Mouse (Mus musculus) myocyte (in vitro differentiated cells): ENCODE measurements around the gene Cyb5b. TPM values are rescaled to one million over a fixed set of nuclear protein-coding genes. Genes with fewer than 3 reads are reported as not detected.

Experiments
- H3K27me3 ChIP-seq: one replicate; pipeline ENCODE4 v1.6.1; 2011; ENCODE audit not compliant: control insufficient read depth, insufficient read depth, insufficient read length
- H3K36me3 ChIP-seq: one replicate; pipeline ENCODE4 v1.6.1; 2011; ENCODE audit not compliant: control insufficient read depth, insufficient read depth
- H3K4me2 ChIP-seq: one replicate; pipeline ENCODE4 v1.6.1; 2011; ENCODE audit warnings: low read depth, control low read depth
- H3K4me3 ChIP-seq: one replicate; pipeline ENCODE4 v1.5.1; 2011; ENCODE audit warnings: mild to moderate bottlenecking, control low read depth, moderate library complexity
- H3K79me2 ChIP-seq: one replicate; pipeline ENCODE4 v1.6.1; 2011; ENCODE audit not compliant: control insufficient read depth, insufficient read depth
- H3ac ChIP-seq: one replicate; pipeline ENCODE4 v1.6.1; 2011; ENCODE audit not compliant: control insufficient read depth, insufficient read length
- CEBPB ChIP-seq: IDR thresholded peaks from 2 replicates; pipeline ENCODE4 v1.6.1; 2011; ENCODE audit warnings: mild to moderate bottlenecking, moderate library complexity; ENCODE audit not compliant: poor library complexity, insufficient read depth, severe bottlenecking
- E2F4 ChIP-seq: IDR thresholded peaks from one replicate; pipeline ENCODE4 v1.6.1; 2011; ENCODE audit warnings: mild to moderate bottlenecking, control low read depth, moderate library complexity; ENCODE audit not compliant: insufficient read depth
- MAX ChIP-seq: IDR thresholded peaks from one replicate; pipeline ENCODE4 v1.6.1; 2011; ENCODE audit warnings: low read depth, mild to moderate bottlenecking, control low read depth
- MYOD1 ChIP-seq, 3 experiments: IDR thresholded peaks; one replicate each; pipeline ENCODE4 v1.6.1; 2011; ENCODE audit warnings: control low read depth in 2 of 3, low read depth in 2 of 3, mild to moderate bottlenecking in 2 of 3, moderate library complexity in 1 of 3; ENCODE audit not compliant: insufficient read length in 2 of 3, control insufficient read depth in 1 of 3
- MYOG ChIP-seq, 3 experiments: IDR thresholded peaks; one replicate each; pipeline ENCODE4 v1.6.1; 2011; ENCODE audit warnings: control low read depth in 2 of 3, low read depth in 2 of 3, mild to moderate bottlenecking in 2 of 3; ENCODE audit not compliant: insufficient read length in 2 of 3, control insufficient read depth in 1 of 3, insufficient read depth in 1 of 3
- POLR2A ChIP-seq: IDR thresholded peaks from one replicate; pipeline ENCODE4 v1.6.1; 2011; ENCODE audit warnings: low read depth, mild to moderate bottlenecking, control low read depth, moderate library complexity; ENCODE audit not compliant: insufficient read length
- POLR2AphosphoS2 ChIP-seq: IDR thresholded peaks from one replicate; pipeline ENCODE4 v1.6.1; 2011; ENCODE audit warnings: low read depth, control low read depth; ENCODE audit not compliant: insufficient read length
- REST ChIP-seq: IDR thresholded peaks from one replicate; pipeline ENCODE4 v1.6.1; 2011; ENCODE audit warnings: mild to moderate bottlenecking, control low read depth, moderate library complexity; ENCODE audit not compliant: insufficient read depth, insufficient read length
- SRF ChIP-seq: IDR thresholded peaks from one replicate; pipeline ENCODE4 v1.6.1; 2011; ENCODE audit warnings: low read depth; ENCODE audit not compliant: control insufficient read depth, insufficient read length
- TCF12 ChIP-seq: IDR thresholded peaks from one replicate; pipeline ENCODE4 v1.6.1; 2011; ENCODE audit warnings: mild to moderate bottlenecking, control low read depth; ENCODE audit not compliant: poor library complexity, insufficient read depth, severe bottlenecking
- TCF3 ChIP-seq: IDR thresholded peaks from one replicate; pipeline ENCODE4 v1.6.1; 2011; ENCODE audit warnings: low read depth, control low read depth; ENCODE audit not compliant: insufficient read length
- USF1 ChIP-seq: IDR thresholded peaks from one replicate; pipeline ENCODE4 v1.6.1; 2011; ENCODE audit warnings: low read depth, mild to moderate bottlenecking, control low read depth, moderate library complexity
- polyA plus RNA-seq: library from polyadenylated mRNA; unstranded; fragments of >200 nt; fragmentation: generic; extraction: Trizol; gene quantifications from one replicate; pipeline ENCODE4 v1.2.1, GENCODE M21; 2012; ENCODE audit warnings: missing spikeins

The Cyb5b gene
- polyA plus RNA-seq, 1 experiment, result 48.3 TPM

DNA sequence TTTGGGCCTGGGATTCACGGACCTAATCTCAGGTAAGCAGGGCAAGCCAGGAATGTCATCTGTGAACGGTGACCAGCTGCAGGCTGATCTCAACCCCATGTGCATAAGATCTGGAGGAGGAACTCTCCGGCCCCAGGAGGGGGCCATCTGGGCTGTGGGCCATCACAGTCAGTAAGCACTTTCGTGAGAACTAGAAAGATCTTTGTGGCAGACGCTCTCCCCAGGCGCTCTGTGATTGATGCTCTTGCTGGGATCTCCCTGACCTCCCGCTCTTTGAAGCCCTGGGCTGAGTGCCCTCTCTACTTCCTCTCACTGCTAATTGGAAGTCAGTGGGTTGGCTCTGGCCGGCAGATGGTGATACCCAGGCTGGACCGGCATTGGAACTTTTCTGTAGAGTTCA, 75.7 kb downstream of the Cyb5b start:
- H3K36me3 ChIP-seq, result no peaks in the 10 kb centered on the region
- H3K4me2 ChIP-seq, result no peak overlapping the region
- TF ChIP-seq SRF (no peak), TCF12 (no peak)
- no peaks in the 10 kb centered on the region for H3K27me3 ChIP-seq
- no peak overlapping the region for H3K4me3 ChIP-seq
- H3K79me2 ChIP-seq, result no peaks in the 10 kb centered on the region
- H3ac ChIP-seq, result no peak overlapping the region

DNA sequence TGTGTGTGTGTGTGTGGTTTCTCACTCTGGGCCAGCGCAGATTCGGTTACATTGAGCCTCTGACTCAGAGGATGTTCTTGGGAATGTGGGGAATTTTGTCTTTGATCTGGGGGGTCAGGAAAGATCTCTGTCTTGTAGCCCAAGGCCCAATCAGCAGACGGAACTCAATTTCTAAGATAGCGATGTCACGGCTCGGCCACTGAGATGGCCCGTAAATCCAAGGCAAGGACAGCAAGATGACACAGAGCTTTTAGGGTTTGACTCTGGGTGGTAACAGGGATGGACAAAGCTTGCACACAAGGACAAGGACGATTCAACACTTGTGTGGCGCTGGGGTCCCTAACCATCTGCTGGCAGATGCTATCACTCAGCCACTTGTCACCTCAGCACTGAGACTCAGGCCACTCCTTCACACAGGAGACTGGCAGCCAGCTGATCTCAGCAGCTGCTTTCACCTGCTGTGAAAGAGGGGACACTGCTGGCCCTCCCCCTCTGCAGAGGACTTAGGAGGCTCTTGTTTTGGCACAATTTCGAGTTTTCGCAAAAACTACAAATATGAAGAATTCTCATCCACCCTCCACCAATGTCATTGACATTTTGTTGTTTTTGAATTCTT, 76.7 kb downstream of the Cyb5b start:
- H3K27me3 ChIP-seq, result no peaks in the 10 kb centered on the region
- TF ChIP-seq POLR2AphosphoS2 (no peak), MYOG (IDR thresholded peaks at IDR 0.05; ENCODE audit: control insufficient read depth in 1 of 3, insufficient read depth in 1 of 3, insufficient read length in 2 of 3, low read depth in 2 of 3) (peak in 1 of 3 experiments; percentile 70), CEBPB (no peak), MYOD1 (IDR thresholded peaks at IDR 0.05; ENCODE audit: control insufficient read depth in 1 of 3, insufficient read length in 2 of 3, low read depth in 2 of 3) (peak in 2 of 3 experiments; percentile 25 to 73)
- H3ac ChIP-seq, result no peak overlapping the region
- H3K36me3 ChIP-seq, result no peaks in the 10 kb centered on the region
- H3K4me3 ChIP-seq, result no peak overlapping the region
- H3K79me2 ChIP-seq, result no peaks in the 10 kb centered on the region
- no peak overlapping the region for H3K4me2 ChIP-seq

DNA sequence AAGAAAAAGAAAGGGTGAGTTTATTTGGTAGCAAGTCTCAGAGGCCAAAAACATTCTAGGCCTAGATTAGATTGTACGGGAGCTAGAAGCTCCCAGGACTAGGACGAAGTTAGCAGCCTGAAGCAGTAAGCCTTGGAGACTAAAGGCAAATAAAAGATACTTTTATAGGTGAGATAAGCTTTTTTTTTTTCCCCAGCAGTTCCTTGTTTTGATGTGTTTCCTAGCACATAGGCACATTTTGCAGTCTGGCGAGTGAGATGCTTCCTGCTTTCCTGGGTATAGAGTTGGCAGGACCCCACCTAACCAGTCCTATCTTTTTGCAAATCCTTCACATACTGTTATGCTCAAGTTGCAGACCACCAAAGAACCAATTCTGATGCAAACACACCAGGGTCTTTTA, 82.8 kb downstream of the Cyb5b start:
- Histone ChIP-seq H3K4me3 (no peak overlapping the region), H3ac (no peak overlapping the region), H3K36me3 (no peaks in the 10 kb centered on the region), H3K79me2 (no peaks in the 10 kb centered on the region), H3K27me3 (no peaks in the 10 kb centered on the region), H3K4me2 (no peak overlapping the region)
- TF ChIP-seq SRF, result no peak
- TF ChIP-seq REST, result no peak
- no peak for TF ChIP-seq TCF12

DNA sequence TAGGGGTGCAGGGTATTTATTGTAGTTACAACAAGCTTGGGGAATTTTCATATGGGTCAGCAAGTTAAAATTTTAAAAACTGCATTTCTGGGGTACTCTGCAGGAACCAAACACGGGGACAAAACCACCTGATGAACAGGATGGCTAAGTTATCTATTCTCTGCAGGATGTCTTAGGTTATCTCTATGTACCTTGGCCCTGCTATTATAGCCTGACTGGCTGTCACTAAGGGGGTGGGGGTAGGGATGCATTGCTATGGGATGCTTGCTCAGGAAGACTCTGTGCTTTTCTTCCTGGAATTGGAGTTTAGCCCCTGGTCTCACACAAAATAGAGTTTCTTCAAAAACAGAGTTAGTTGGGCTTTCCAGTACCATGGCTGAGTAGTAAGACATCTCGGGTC, 83.3 kb downstream of the Cyb5b start:
- no peaks in the 10 kb centered on the region for H3K79me2 ChIP-seq
- TF ChIP-seq TCF12, result no peak
- no peak for TF ChIP-seq TCF3
- TF ChIP-seq E2F4, result no peak
- TF ChIP-seq USF1, result no peak
- TF ChIP-seq POLR2AphosphoS2, result no peak
- no peak for TF ChIP-seq MAX
- no peak for TF ChIP-seq SRF
- TF ChIP-seq MYOG (IDR thresholded peaks at IDR 0.05; ENCODE audit: control insufficient read depth in 1 of 3, insufficient read depth in 1 of 3, insufficient read length in 2 of 3, low read depth in 2 of 3), result no peak
- TF ChIP-seq CEBPB, result no peak
- TF ChIP-seq POLR2A, result no peak
- TF ChIP-seq MYOD1 (IDR thresholded peaks at IDR 0.05; ENCODE audit: control insufficient read depth in 1 of 3, insufficient read length in 2 of 3, low read depth in 2 of 3), result no peak
- TF ChIP-seq REST, result no peak
- no peaks in the 10 kb centered on the region for H3K27me3 ChIP-seq
- no peak overlapping the region for H3ac ChIP-seq
- no peaks in the 10 kb centered on the region for H3K36me3 ChIP-seq
- H3K4me3 ChIP-seq, result no peak overlapping the region
- no peak overlapping the region for H3K4me2 ChIP-seq

Other genes starting within 250 kb of the Cyb5b start
- gene Sntb2, start 214.9 kb upstream of the Cyb5b start, polyA plus RNA-seq, result 5.6 TPM
- 35.4 TPM for gene Vps4a, start 119.4 kb upstream of the Cyb5b start, polyA plus RNA-seq
- 31.1 TPM for gene Pdf, start 102.0 kb upstream of the Cyb5b start, polyA plus RNA-seq
- 28.3 TPM for gene Cog8, start 94.0 kb upstream of the Cyb5b start, polyA plus RNA-seq
- gene Nip7, start 93.8 kb upstream of the Cyb5b start, polyA plus RNA-seq, result 81.4 TPM
- gene Tmed6, start 85.0 kb upstream of the Cyb5b start, polyA plus RNA-seq, result not detected
- gene Terf2, start 54.1 kb upstream of the Cyb5b start, polyA plus RNA-seq, result 14.7 TPM
- 5.6 TPM for gene Nfat5, start 142.8 kb downstream of the Cyb5b start, polyA plus RNA-seq